Comparison of ENCODE assay signal across 8 mouse cellular contexts in the genomic region with DNA sequence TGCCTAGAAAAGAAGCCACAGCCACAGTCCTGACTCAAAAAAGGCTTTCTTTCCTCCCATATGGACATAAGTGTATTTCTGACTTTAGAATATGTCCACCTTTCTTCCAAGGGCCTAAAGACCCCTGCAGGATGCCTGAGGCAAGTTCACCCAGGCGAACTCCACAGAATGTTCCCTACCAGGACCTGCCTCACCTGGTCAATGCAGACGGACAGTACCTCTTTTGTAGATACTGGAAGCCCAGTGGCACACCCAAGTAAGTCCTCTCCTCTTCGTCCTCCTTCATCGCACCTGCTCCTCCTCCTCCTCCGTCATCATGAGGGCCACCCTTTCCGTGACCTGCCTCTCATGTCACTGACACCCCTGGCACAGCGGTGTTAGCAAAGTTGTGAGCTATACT. TPM values are rescaled to one million over a fixed set of nuclear protein-coding genes. Genes with fewer than 3 reads are reported as not detected.
A peak's percentile ranks its signal among the peaks of the same experiment; 100 is the strongest.
DNase-seq lines count a peak whose midpoint lies in the region; ATAC-seq and TF ChIP-seq lines count a peak whose summit lies in the region.

No protein-coding gene starts in this region.

- DNase-seq in left cerebral cortex, adult 2 months (ENCODE audit: extremely low spot score in 1 of 2, low spot score in 2 of 2), result no peak
- DNase-seq in left cerebral cortex, postnatal 25 days (ENCODE audit: low spot score in 2 of 2), result no peak
- peak; percentile 47 to 57 for DNase-seq in cerebellum, postnatal 25 days
- no peak for DNase-seq in urinary bladder, adult 18-20 months (ENCODE audit: low spot score in 2 of 2)
- DNase-seq in adipocyte (ENCODE audit: low spot score), result no peak

- intact Hi-C loops in left cerebral cortex, adult 2 months (cut with DNase I), result loop anchor here (2.0 to 5.0 kb wide), 3 partner anchors 87 to 102 kb away; no protein-coding TSS in a partner anchor
- intact Hi-C loops in left cerebral cortex, postnatal 25 days (cut with DNase I), result loop anchor here (5.0 kb wide), 2 partner anchors 102 to 148 kb away; no protein-coding TSS in a partner anchor

- no peaks in the 10 kb centered on the region for H3K9me3 ChIP-seq in intestine, embryonic 16.5 days (ENCODE audit: control insufficient read depth, low read length)
- no peaks in the 10 kb centered on the region for H3K9me3 ChIP-seq in midbrain, embryonic 15.5 days

- peak overlapping the region; percentile 83 for H3K4me3 ChIP-seq in left cerebral cortex, adult 2 months
- peak overlapping the region; percentile 30 for H3K4me3 ChIP-seq in intestine, embryonic 16.5 days (ENCODE audit: low read length)
- no peak overlapping the region for H3K4me3 ChIP-seq in midbrain, embryonic 15.5 days

- peak overlapping the region; percentile 43 for H3K9ac ChIP-seq in intestine, embryonic 16.5 days (ENCODE audit: low read depth, low read length)
- no peak overlapping the region for H3K9ac ChIP-seq in midbrain, embryonic 15.5 days

- H3K4me1 ChIP-seq in intestine, embryonic 16.5 days (ENCODE audit: control insufficient read depth, insufficient read depth, low read length), result peaks cover 25% of the 10 kb centered on the region
- H3K4me1 ChIP-seq in midbrain, embryonic 15.5 days, result peaks cover 4% of the 10 kb centered on the region; the same call in 1 of the 2 replicates

- peak; percentile 45 for TF ChIP-seq CTCF in left cerebral cortex, adult 2 months (IDR thresholded peaks at IDR 0.05)

- H3K4me2 ChIP-seq in intestine, embryonic 16.5 days (ENCODE audit: low read depth, low read length), result peak overlapping the region; percentile 52
- peak overlapping the region; percentile 95 for H3K4me2 ChIP-seq in midbrain, embryonic 15.5 days

- 55% methylated on average over 7 of the region's 7 CpGs for WGBS in intestine, embryonic 16.5 days
- 66% methylated on average over 7 of the region's 7 CpGs for WGBS in midbrain, embryonic 15.5 days

- H3K27ac ChIP-seq in left cerebral cortex, adult 2 months, result peak overlapping the region; percentile 97
- H3K27ac ChIP-seq in intestine, embryonic 16.5 days (ENCODE audit: low read length), result no peak overlapping the region; the same call in 1 of the 2 replicates
- no peak overlapping the region for H3K27ac ChIP-seq in midbrain, embryonic 15.5 days

- ATAC-seq in intestine, embryonic 16.5 days, result no peak
- ATAC-seq in midbrain, embryonic 15.5 days (replicated peaks), result no peak
- no peak for ATAC-seq in granulocyte monocyte progenitor cell, adult 5-6 weeks (replicated peaks; ENCODE audit: poor library complexity, severe bottlenecking)

- H3K27me3 ChIP-seq in intestine, embryonic 16.5 days (replicated peaks; ENCODE audit: control insufficient read depth, insufficient read depth, low read length), result 0 out of 2 replicates have a peak, but pooled peaks cover 4% of the 10 kb centered on the region
- H3K27me3 ChIP-seq in midbrain, embryonic 15.5 days (replicated peaks), result 0 out of 2 replicates have a peak, but pooled peaks cover 14% of the 10 kb centered on the region

- H3K36me3 ChIP-seq in intestine, embryonic 16.5 days (ENCODE audit: control insufficient read depth, insufficient read depth, low read length), result no peaks in the 10 kb centered on the region
- no peaks in the 10 kb centered on the region for H3K36me3 ChIP-seq in midbrain, embryonic 15.5 days (replicated peaks)

RNA-seq across cellular contexts. Expression of gene Mgll, which starts 1.4 kb away (rescaled TPM):
- 100 to 1,000 TPM; 185 to 189 TPM for total RNA-seq in left cerebral cortex, adult 2 months (2021)
- total RNA-seq in left cerebral cortex, postnatal 25 days (2021), result 100 to 1,000 TPM; 185 to 205 TPM
- polyA plus RNA-seq in intestine, embryonic 16.5 days (2015; fragmentation: Nextera tagmentation; extraction: Ambion mirVana), result 73.3 and 82.8 TPM in 2 replicates
- polyA plus RNA-seq in midbrain, embryonic 15.5 days (2015; fragmentation: Nextera tagmentation; extraction: Ambion mirVana), result 30.7 and 36.2 TPM in 2 replicates
- total RNA-seq in granulocyte monocyte progenitor cell, adult 5-6 weeks (2014; fragmentation: Nextera tagmentation), result 0.99 TPM in 1 of 2 replicates, not detected in the other
- 0.26 and 2.0 TPM in 2 replicates for total RNA-seq in granulocyte monocyte progenitor cell, adult 5-6 weeks (2017)

Comparison
In these comparisons a context has a peak if more than half of its experiments do, and no peak if none do; other contexts are left out.
1. DNase-seq: peak in cerebellum, postnatal 25 days (2 of 2); none in left cerebral cortex, adult 2 months (0 of 2), left cerebral cortex, postnatal 25 days (0 of 2), urinary bladder, adult 18-20 months (0 of 2) and adipocyte (single experiment).
2. RNA of gene Mgll, which starts 1.4 kb away (total RNA-seq): 185 to 205 TPM in left cerebral cortex, postnatal 25 days and 185 to 189 TPM in left cerebral cortex, adult 2 months; 0.26 to 2.0 TPM in granulocyte monocyte progenitor cell, adult 5-6 weeks; every median in the first group is over 10 times any median in the second.